Mouse (Mus musculus): Measurements from ENCODE around the gene Zdhhc16. TPM values are rescaled to one million over a fixed set of nuclear protein-coding genes. Genes with fewer than 3 reads are reported as not detected.

Gene Zdhhc16
- polyA plus RNA-seq, 1 experiment from 2014 or later: 59.0 TPM

- Histone ChIP-seq H3K4me2 (replicated peaks; ENCODE audit: low read depth, low read length) (peak overlapping the region; percentile 58), H3K4me1 (replicated peaks; ENCODE audit: control insufficient read depth, insufficient read depth, low read length) (peaks cover 8% of the 10 kb centered on the region), H3K27me3 (ENCODE audit: control insufficient read depth, insufficient read depth, low read length) (no peaks in the 10 kb centered on the region), H3K27ac (ENCODE audit: low read depth, low read length) (no peak overlapping the region), H3K4me3 (ENCODE audit: low read depth, low read length) (peak overlapping the region; percentile 83), H3K9me3 (ENCODE audit: control insufficient read depth, low read length) (no peaks in the 10 kb centered on the region), H3K36me3 (ENCODE audit: control insufficient read depth, insufficient read depth, low read length) (no peaks in the 10 kb centered on the region), H3K9ac (ENCODE audit: low read depth, low read length) (peak overlapping the region; percentile 73)
- DNase-seq (ENCODE audit: low spot score) (no peak), ATAC-seq (ENCODE audit: low FRiP score) (no peak)
- 44% methylated on average over 6 of the region's 6 CpGs for WGBS
Measured at GRCm38 (mm10) chr19:41934124-41934523, 844 bp downstream of the Zdhhc16 start.

DNA sequence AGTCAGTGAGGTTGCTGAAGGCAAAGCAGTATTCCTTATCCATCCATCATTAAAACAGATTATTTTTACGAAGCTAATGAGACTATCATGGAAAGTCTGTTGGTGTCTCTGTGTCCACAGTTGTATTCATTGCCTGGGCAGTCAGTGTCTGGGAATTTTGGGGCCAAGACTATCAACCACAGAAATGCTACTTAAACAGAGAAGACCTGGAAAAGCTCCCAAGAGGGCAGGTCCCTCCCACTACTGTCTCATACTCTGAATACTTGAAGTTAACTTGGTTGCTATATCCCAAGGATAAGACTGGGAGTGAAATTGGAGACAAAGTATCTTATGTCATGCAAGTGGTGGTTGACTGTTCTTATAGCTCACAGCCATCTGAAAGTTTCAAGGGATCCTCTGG, 2.6 kb downstream of the Zdhhc16 start:
- ATAC-seq (ENCODE audit: low FRiP score) (no peak), DNase-seq (ENCODE audit: low spot score) (no peak)
- Histone ChIP-seq H3K36me3 (ENCODE audit: control insufficient read depth, insufficient read depth, low read length) (no peaks in the 10 kb centered on the region), H3K4me3 (ENCODE audit: low read depth, low read length) (no peak overlapping the region), H3K9me3 (ENCODE audit: control insufficient read depth, low read length) (no peaks in the 10 kb centered on the region), H3K4me2 (replicated peaks; ENCODE audit: low read depth, low read length) (no peak overlapping the region), H3K27ac (ENCODE audit: low read depth, low read length) (no peak overlapping the region), H3K27me3 (ENCODE audit: control insufficient read depth, insufficient read depth, low read length) (no peaks in the 10 kb centered on the region), H3K4me1 (replicated peaks; ENCODE audit: control insufficient read depth, insufficient read depth, low read length) (peaks cover 8% of the 10 kb centered on the region), H3K9ac (ENCODE audit: low read depth, low read length) (no peak overlapping the region)
- WGBS: 97% methylated on average over 1 of the region's 1 CpGs

- Histone ChIP-seq H3K27me3 (ENCODE audit: control insufficient read depth, insufficient read depth, low read length) (no peaks in the 10 kb centered on the region), H3K9ac (ENCODE audit: low read depth, low read length) (no peak overlapping the region), H3K9me3 (ENCODE audit: control insufficient read depth, low read length) (no peaks in the 10 kb centered on the region), H3K4me3 (ENCODE audit: low read depth, low read length) (no peak overlapping the region), H3K4me1 (replicated peaks; ENCODE audit: control insufficient read depth, insufficient read depth, low read length) (peaks cover 4% of the 10 kb centered on the region), H3K27ac (ENCODE audit: low read depth, low read length) (no peak overlapping the region), H3K4me2 (replicated peaks; ENCODE audit: low read depth, low read length) (no peak overlapping the region), H3K36me3 (ENCODE audit: control insufficient read depth, insufficient read depth, low read length) (peaks cover 10% of the 10 kb centered on the region; the same call in 1 of the 2 replicates)
- no peak for DNase-seq (ENCODE audit: low spot score)
- ATAC-seq (ENCODE audit: low FRiP score): no peak
- WGBS: 93% methylated on average over 5 of the region's 5 CpGs
Measured at GRCm38 (mm10) chr19:41938539-41938938, 5.3 kb downstream of the Zdhhc16 start.

GRCm38 (mm10) chr19:41943841-41944240, 10.6 kb downstream of the Zdhhc16 start:
- Histone ChIP-seq H3K4me1 (replicated peaks; ENCODE audit: control insufficient read depth, insufficient read depth, low read length) (no peaks in the 10 kb centered on the region), H3K4me3 (ENCODE audit: low read depth, low read length) (no peak overlapping the region), H3K9ac (ENCODE audit: low read depth, low read length) (no peak overlapping the region), H3K27me3 (ENCODE audit: control insufficient read depth, insufficient read depth, low read length) (no peaks in the 10 kb centered on the region), H3K36me3 (ENCODE audit: control insufficient read depth, insufficient read depth, low read length) (peaks cover 24% of the 10 kb centered on the region), H3K27ac (ENCODE audit: low read depth, low read length) (no peak overlapping the region), H3K9me3 (ENCODE audit: control insufficient read depth, low read length) (no peaks in the 10 kb centered on the region), H3K4me2 (replicated peaks; ENCODE audit: low read depth, low read length) (no peak overlapping the region)
- ATAC-seq (ENCODE audit: low FRiP score) (no peak), DNase-seq (ENCODE audit: low spot score) (no peak)
- WGBS: 90% methylated on average over 7 of the region's 7 CpGs

DNA sequence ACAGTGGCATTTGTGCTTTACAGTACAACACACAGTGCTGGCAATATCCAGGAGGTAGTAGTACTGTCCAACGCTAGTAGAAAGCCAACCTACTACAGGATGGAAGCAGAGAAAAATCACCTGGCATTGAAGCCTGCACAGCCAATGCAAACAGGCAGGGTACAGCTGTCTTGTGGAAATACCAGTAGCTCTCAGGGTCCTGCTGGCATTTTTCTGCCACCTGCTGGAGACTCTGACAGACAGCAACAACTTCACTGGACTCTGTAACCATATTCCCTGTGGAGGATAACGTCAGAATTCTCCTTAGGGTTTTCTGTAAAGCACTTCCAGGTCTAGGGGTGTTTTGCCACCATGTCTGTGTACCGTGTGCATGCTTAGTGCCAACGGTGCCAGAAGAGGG, 19.0 kb downstream of the Zdhhc16 start:
- H3K4me3 ChIP-seq (ENCODE audit: low read depth, low read length): no peak overlapping the region
- H3K4me2 ChIP-seq (replicated peaks; ENCODE audit: low read depth, low read length): no peak overlapping the region
- H3K9ac ChIP-seq (ENCODE audit: low read depth, low read length): no peak overlapping the region
- ATAC-seq (ENCODE audit: low FRiP score) (no peak), DNase-seq (ENCODE audit: low spot score) (no peak)
- no peak overlapping the region for H3K27ac ChIP-seq (ENCODE audit: low read depth, low read length)
- WGBS: 84% methylated on average over 4 of the region's 4 CpGs
- H3K36me3 ChIP-seq (ENCODE audit: control insufficient read depth, insufficient read depth, low read length): peaks cover 22% of the 10 kb centered on the region
- no peaks in the 10 kb centered on the region for H3K4me1 ChIP-seq (replicated peaks; ENCODE audit: control insufficient read depth, insufficient read depth, low read length)
- no peaks in the 10 kb centered on the region for H3K9me3 ChIP-seq (ENCODE audit: control insufficient read depth, low read length)
- H3K27me3 ChIP-seq (ENCODE audit: control insufficient read depth, insufficient read depth, low read length): no peaks in the 10 kb centered on the region

DNA sequence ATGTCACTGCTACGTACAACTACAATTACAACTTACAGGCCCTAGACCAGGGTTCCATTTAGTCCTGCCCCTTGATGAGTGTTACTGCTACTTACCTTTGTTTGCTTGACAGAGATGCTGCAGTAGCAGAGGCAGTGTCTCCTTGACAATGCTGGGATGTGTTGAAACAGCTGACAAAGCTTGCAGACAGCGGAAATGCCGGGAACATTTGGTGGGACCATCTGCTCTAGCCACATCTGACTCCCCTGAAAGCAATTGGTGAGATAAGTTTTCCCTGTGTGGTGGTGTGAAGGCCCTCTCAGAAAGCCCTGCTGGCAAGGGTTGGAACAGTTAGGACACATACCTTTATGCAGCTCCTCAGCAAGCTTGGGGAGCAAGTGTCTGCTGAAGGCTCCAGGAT, 20.3 kb downstream of the Zdhhc16 start:
- Histone ChIP-seq H3K36me3 (ENCODE audit: control insufficient read depth, insufficient read depth, low read length) (peaks cover 24% of the 10 kb centered on the region), H3K4me2 (replicated peaks; ENCODE audit: low read depth, low read length) (no peak overlapping the region), H3K9me3 (ENCODE audit: control insufficient read depth, low read length) (no peaks in the 10 kb centered on the region), H3K4me1 (replicated peaks; ENCODE audit: control insufficient read depth, insufficient read depth, low read length) (no peaks in the 10 kb centered on the region), H3K27ac (ENCODE audit: low read depth, low read length) (no peak overlapping the region), H3K4me3 (ENCODE audit: low read depth, low read length) (no peak overlapping the region), H3K9ac (ENCODE audit: low read depth, low read length) (no peak overlapping the region), H3K27me3 (ENCODE audit: control insufficient read depth, insufficient read depth, low read length) (no peaks in the 10 kb centered on the region)
- 89% methylated on average over 3 of the region's 3 CpGs for whole genome bisulfite sequencing
- ATAC-seq (ENCODE audit: low FRiP score) (no peak), DNase-seq (ENCODE audit: low spot score) (no peak)

GRCm38 (mm10) chr19:41969618-41970017, 36.3 kb downstream of the Zdhhc16 start:
- 96% methylated on average over 7 of the region's 7 CpGs for WGBS
- ATAC-seq (ENCODE audit: low FRiP score) (no peak), DNase-seq (ENCODE audit: low spot score) (no peak)
- H3K4me1 ChIP-seq (replicated peaks; ENCODE audit: control insufficient read depth, insufficient read depth, low read length): no peaks in the 10 kb centered on the region
- no peak overlapping the region for H3K9ac ChIP-seq (ENCODE audit: low read depth, low read length)
- no peak overlapping the region for H3K4me3 ChIP-seq (ENCODE audit: low read depth, low read length)
- H3K36me3 ChIP-seq (ENCODE audit: control insufficient read depth, insufficient read depth, low read length): peaks cover 8% of the 10 kb centered on the region
- no peaks in the 10 kb centered on the region for H3K9me3 ChIP-seq (ENCODE audit: control insufficient read depth, low read length)
- no peak overlapping the region for H3K27ac ChIP-seq (ENCODE audit: low read depth, low read length)
- H3K27me3 ChIP-seq (ENCODE audit: control insufficient read depth, insufficient read depth, low read length): no peaks in the 10 kb centered on the region
- H3K4me2 ChIP-seq (replicated peaks; ENCODE audit: low read depth, low read length): no peak overlapping the region

DNA sequence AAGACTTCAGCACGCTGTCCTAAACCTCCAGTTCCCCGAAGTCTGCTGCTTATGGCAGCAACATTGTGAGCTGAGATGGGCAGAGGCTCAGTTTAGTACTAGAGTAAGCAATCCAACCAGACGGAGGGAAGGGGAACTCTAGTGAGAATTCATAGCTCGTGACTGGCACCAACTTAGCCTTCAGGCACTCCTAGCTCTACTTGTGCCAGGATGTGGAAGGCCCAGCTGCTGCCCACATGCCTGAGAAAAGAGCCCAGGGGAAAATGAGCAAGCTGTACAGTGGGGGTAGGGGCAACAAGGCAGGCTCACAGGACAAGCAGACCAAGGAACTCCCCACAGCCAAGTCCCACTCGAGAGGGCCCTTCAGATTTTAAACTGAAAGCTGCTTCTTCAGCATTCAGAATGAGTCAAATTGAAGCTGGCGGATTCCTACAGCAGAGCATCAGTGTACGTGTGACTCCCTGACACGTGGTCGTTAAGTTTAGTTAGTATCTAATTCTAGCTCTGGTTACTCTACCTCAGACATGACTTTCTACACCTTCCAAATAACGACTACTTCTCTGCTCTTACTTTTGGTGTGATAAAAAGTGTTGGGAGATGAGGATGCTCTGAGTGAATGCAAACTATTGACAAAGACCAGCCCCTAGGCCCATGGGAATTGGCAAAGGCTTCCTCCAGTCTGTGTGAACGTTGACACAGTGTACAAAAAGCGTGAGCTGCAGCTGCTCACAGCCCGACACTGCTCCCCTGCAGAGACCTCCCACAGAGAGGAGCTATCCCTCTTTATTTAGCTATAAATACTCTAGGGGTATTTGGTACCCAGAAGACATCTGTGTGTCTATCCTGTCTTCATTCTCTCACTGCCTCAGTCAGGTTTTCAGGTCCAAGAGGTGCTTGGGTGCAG, 40.9 kb downstream of the Zdhhc16 start:
- no peaks in the 10 kb centered on the region for H3K9me3 ChIP-seq (ENCODE audit: control insufficient read depth, low read length)
- no peaks in the 10 kb centered on the region for H3K36me3 ChIP-seq (ENCODE audit: control insufficient read depth, insufficient read depth, low read length)
- H3K4me1 ChIP-seq (replicated peaks; ENCODE audit: control insufficient read depth, insufficient read depth, low read length): no peaks in the 10 kb centered on the region
- no peak overlapping the region for H3K27ac ChIP-seq (ENCODE audit: low read depth, low read length)
- no peak overlapping the region for H3K9ac ChIP-seq (ENCODE audit: low read depth, low read length)
- no peak overlapping the region for H3K4me3 ChIP-seq (ENCODE audit: low read depth, low read length)
- 65% methylated on average over 13 of the region's 13 CpGs for WGBS
- H3K27me3 ChIP-seq (ENCODE audit: control insufficient read depth, insufficient read depth, low read length): no peaks in the 10 kb centered on the region
- no peak overlapping the region for H3K4me2 ChIP-seq (replicated peaks; ENCODE audit: low read depth, low read length)
- DNase-seq (ENCODE audit: low spot score): no peak
- no peak for ATAC-seq (ENCODE audit: low FRiP score)

GRCm38 (mm10) chr19:41980422-41980818, 47.1 kb downstream of the Zdhhc16 start:
- Histone ChIP-seq H3K4me1 (replicated peaks; ENCODE audit: control insufficient read depth, insufficient read depth, low read length) (no peaks in the 10 kb centered on the region; the same call in 1 of the 2 replicates), H3K27me3 (ENCODE audit: control insufficient read depth, insufficient read depth, low read length) (no peaks in the 10 kb centered on the region; the same call in 1 of the 2 replicates), H3K36me3 (ENCODE audit: control insufficient read depth, insufficient read depth, low read length) (no peaks in the 10 kb centered on the region), H3K4me2 (replicated peaks; ENCODE audit: low read depth, low read length) (peak overlapping the region; percentile 100), H3K9me3 (ENCODE audit: control insufficient read depth, low read length) (no peaks in the 10 kb centered on the region), H3K9ac (ENCODE audit: low read depth, low read length) (peak overlapping the region; percentile 62), H3K27ac (ENCODE audit: low read depth, low read length) (peak overlapping the region; percentile 54; the same call in 1 of the 2 replicates), H3K4me3 (ENCODE audit: low read depth, low read length) (peak overlapping the region; percentile 83)
- ATAC-seq (ENCODE audit: low FRiP score) (peak; percentile 8; the same call in 1 of the 2 replicates), DNase-seq (ENCODE audit: low spot score) (no peak)
- under 1% methylated on average over 16 of the region's 16 CpGs for WGBS
